Mouse (Mus musculus) c-Kit-positive CD71-negative TER-119-negative erythroid progenitor cells, embryonic 14.5 days (primary cell): ENCODE data around the gene Olfr348.

Source experiments
- DNase-seq: peaks from one replicate; pipeline ENCODE4 v3.0.0-alpha.2; 2013; ENCODE audit warnings: low read depth

Olfr348 gene

DNA sequence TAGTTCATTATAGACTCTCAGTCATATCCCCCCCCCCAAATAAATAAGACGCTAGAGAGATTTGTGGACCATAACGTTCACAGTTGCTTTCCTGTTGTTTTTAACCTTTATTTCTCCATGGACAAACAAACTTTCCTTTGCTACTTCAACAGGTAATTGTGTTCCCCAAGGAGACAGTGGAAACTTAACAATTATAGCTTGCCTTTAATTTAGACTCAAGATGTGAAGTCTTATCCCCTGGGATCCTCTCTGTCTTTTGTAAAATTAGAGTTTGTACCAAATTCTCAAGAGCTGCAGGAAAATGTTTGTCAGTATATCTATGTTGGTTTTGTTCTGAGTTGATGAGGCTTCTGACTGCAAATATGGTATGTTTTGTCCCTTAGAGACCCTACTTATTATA is at the start of gene Olfr348:
Gene Olfr348 (plus strand): TSS at position 301 of the 400 bp plus-strand sequence.
- DNase-seq, result no peak

DNA sequence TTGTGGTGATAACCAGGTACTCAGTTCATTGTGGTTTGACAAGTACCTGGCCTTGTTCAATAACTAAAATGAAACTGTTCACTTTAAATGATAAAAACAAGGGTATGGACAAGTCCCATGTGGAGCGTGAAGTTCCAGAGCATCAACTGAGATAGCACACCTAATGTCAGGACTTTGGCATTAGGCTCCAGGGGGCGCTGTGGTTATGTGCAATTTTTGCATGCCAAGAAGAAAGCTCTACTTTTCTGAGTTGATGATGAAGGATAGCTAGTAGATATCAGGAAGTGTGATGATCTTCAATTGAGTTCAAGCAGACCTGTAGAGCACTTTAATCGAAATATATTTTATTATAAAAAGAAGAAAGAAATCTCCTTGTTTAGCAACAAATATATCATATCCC is 47.9 kb upstream of the Olfr348 start:
- no peak for DNase-seq

DNA sequence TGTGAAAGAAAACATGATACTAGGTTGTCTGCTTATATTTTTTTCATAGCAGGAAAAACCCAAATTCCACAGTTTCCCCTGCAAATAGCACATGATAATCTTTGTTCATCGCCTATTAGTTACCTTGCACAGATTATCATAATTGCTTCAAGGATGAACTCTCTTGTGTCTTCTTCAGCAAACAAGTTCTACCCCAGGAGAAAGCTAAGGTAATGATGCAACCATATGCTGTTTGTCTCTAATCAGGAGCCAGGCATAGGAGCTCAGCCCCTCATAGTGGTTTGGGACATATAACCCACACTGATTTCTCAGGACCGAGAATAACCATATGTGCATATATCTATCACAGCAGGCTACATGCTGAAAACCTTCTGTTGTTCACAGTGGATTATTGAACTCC is 6.2 kb downstream of the Olfr348 start, which contains the start of gene Olfr50:
Gene Olfr50 (plus strand): TSS at position 301 of the 400 bp plus-strand sequence.
- no peak for DNase-seq

DNA sequence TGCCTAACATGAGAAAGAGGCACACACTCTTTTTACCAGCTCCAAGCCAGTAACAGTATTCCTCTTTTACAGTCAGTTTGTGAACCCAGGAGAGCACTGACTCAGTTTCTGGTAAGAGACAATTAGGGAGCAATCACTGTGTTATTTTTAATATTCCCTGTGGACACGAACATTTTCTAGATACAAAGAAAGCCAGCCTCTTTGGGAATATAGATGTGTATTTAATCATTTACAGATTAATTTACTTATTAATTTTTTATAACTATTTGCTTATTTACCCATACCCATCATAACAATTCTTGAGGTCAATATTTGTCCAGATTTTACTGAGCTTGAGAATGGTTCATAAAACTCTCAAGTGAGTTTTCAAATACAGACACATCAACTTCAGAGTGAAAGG is 32.9 kb downstream of the Olfr348 start, which contains the start of gene Olfr3:
Gene Olfr3 (minus strand): TSS at position 101 of the 400 bp plus-strand sequence.
- DNase-seq, result no peak
